In genomic region chr5:97432512-97432911, GRCm38 (mm10) we compare ENCODE assay signal across 21 mouse cellular contexts. TPM values are rescaled to one million over a fixed set of nuclear protein-coding genes. Genes with fewer than 3 reads are reported as not detected.
"Had no signal": no experiment of that assay in that cellular context is flagged by ENCODE, and none has a peak within 500 bp of the region (broad histone marks: within the 10 kb centered on the region; RNA-seq: fewer than 3 reads in every experiment).

No protein-coding gene starts in this region.

- DNase-seq: gastrocnemius, adult 2 months; gastrocnemius, postnatal 10 days; gastrocnemius, postnatal 25 days; heart, adult 18-20 months; heart, postnatal 10 days; heart, postnatal 4 days; kidney, adult 18-20 months; kidney, adult 8-10 months; kidney, postnatal 10 days; kidney, postnatal 25 days; kidney, postnatal 4 days; liver; liver, embryonic 13.5 days; liver, postnatal 0 days had no signal

RNA-seq across cellular contexts. Expression of gene Gk2, which starts 24.3 kb away (rescaled TPM):
- total RNA-seq: gastrocnemius, adult 2 months; gastrocnemius, postnatal 10 days; gastrocnemius, postnatal 25 days; gastrocnemius, postnatal 4 days; granulocyte monocyte progenitor cell, adult 5-6 weeks; heart, adult 18-20 months; heart, adult 8-10 months; heart, postnatal 10 days; heart, postnatal 25 days; heart, postnatal 4 days; layer of hippocampus, adult 18-20 months; left cerebral cortex, adult 2 months; left cerebral cortex, postnatal 36 days had no signal

RNA-seq across cellular contexts. Expression of gene Naa11, which starts 40.3 kb away (rescaled TPM):
- total RNA-seq: gastrocnemius, adult 2 months; gastrocnemius, postnatal 10 days; gastrocnemius, postnatal 25 days; gastrocnemius, postnatal 4 days; granulocyte monocyte progenitor cell, adult 5-6 weeks; heart, adult 18-20 months; heart, adult 8-10 months; heart, postnatal 10 days; heart, postnatal 25 days; heart, postnatal 4 days; layer of hippocampus, adult 18-20 months; left cerebral cortex, postnatal 36 days had no signal
